Mouse (Mus musculus): ENCODE results near the gene Olfr521.
"Not testable (repeated sequence)": the region's sequence is repeated elsewhere in the genome, so short reads cannot be mapped to it uniquely, and the experiment has no call there.

The Olfr521 gene

DNA sequence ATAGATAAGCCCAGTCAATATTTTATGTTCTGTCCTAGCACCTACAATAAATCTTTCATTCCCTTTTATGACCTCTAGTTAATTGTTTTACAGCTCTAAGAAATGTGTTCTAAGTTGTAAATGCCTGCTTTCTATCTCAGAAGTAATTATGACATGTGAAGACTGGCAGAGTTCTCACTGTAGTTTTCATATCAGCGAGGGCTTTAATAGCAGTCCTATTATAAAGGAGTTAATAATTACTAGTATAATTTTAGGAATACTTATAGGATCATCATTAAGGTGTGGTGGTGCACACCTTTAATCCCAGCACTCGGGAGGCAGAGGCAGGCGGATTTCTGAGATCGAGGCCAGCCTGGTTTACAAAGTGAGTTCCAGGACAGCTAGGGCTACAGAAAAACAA lies 48.4 kb downstream of the Olfr521 start:
- no peak for DNase-seq

DNA sequence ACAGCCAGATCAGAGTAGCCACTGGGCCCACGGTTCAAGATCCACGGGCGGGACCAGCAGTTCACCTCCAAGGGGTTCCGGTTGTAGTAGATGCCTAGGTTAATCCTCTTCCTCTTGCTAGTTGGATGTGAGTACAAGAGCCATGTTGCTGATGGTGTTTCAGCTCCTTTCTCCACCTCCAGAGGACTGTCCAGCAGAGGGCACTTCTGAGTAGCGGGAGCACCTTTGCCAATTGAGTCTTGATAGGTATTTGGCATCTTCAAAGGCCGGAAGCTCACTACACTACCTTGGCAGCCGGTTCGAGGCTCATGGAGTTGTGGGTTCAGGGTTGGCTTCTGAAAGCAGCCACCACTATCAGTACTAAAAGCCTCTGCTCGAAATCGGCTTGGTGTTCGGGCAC lies 50.1 kb downstream of the Olfr521 start:
- no peak for DNase-seq

DNA sequence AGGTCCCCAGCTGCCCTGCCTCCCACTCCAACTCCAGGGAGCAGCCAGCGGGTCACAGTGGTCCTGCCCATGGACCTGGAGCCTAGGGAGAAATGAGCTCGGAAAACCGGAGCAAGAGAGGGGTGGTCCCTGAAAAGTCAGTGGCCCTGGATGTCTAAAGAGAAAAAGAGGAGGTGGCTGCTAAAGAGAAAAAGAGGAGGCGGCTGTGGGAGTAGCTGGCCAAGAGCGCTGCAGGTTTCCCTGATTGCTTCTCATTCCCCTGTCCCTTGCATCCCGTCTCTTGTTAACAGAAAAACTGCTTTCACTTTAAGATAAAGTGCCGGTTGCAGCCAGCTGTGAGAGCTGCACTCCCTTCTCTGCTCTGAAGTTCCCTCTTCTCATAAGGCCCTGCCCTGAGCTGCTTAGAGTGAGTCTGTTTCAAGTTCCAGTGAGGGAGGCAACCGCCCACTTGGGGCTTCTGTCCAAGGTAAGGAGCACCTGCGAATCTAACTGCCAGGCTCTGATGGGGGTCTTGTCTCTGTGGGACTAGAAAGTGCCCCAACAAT lies 54.9 kb downstream of the Olfr521 start:
- not testable (repeated sequence) for DNase-seq
